Mouse (Mus musculus) lung, postnatal 0 days (tissue): ENCODE data around the gene Myrip.

Source experiments
- CTCF ChIP-seq: IDR thresholded peaks from 2 replicates; pipeline ENCODE4 v1.5.1; 2016; ENCODE audit warnings: antibody characterized with exemption, mild to moderate bottlenecking
- EP300 ChIP-seq: IDR thresholded peaks from 2 replicates; pipeline ENCODE4 v1.6.1; 2016; ENCODE audit warnings: antibody characterized with exemption, mild to moderate bottlenecking, control low read depth

GRCm38 (mm10) chr9:120415504-120415903, 114.2 kb downstream of the Myrip start:
- TF ChIP-seq CTCF = peak; percentile 82
- TF ChIP-seq EP300 = no peak
